Mouse (Mus musculus): Measurements from ENCODE around the gene Pxylp1.
"Not testable (repeated sequence)": the region's sequence is repeated elsewhere in the genome, so short reads cannot be mapped to it uniquely, and the experiment has no call there.

The Pxylp1 gene

DNA sequence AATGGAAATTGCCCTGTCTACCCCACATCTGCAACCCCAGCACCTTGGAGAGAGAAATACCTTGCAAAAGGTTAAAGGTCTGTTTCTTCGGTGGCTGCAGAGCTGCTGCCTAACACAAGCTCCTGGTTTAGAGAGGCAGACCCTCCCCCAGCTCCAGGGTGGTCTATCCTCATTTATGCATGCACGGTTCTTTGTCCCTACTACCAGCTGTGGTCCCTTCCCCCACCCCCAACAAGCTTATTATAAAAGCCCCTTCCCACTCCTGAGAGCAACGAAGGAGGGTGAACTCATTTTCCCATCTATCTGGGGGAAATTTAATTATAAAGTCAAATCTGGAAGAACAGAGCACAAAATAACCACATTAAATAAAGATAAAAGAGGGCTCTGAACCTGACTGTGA, at the start of gene Pxylp1:
Gene Pxylp1, minus strand, starts transcription at position 124 of the 400 bp plus-strand sequence.
- no peak for DNase-seq (ENCODE audit: low spot score)

GRCm38 (mm10) chr9:96938887-96939286, 46.4 kb upstream of the Pxylp1 start:
- DNase-seq (ENCODE audit: low spot score), result no peak

GRCm38 (mm10) chr9:96936427-96936826, 44.0 kb upstream of the Pxylp1 start:
- not testable (repeated sequence) for DNase-seq (ENCODE audit: low spot score)

GRCm38 (mm10) chr9:96935556-96936300, 43.3 kb upstream of the Pxylp1 start:
- no peak for DNase-seq (ENCODE audit: low spot score)

DNA sequence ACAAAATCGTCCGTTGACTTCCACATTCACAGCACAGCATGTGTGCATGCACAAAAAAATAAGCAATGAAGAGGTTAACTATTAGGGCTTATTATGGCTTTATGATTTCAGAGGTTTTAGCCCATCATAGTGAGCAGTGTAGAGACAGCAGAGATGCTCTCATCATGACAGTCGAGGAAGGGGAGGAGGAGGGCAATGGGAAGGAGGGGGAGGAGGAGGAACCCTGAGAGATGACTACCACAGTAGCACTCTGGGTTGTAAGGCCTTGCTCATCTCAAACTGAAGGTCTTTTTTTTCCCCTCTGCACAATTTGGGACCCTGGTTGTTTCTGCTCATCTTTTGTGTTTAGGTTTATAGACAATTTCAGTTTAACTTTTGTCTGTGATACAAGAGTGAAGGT, 42.3 kb upstream of the Pxylp1 start:
- no peak for DNase-seq (ENCODE audit: low spot score)

GRCm38 (mm10) chr9:96932751-96933150, 40.3 kb upstream of the Pxylp1 start:
- DNase-seq (ENCODE audit: low spot score), result no peak

GRCm38 (mm10) chr9:96923577-96924316, 31.3 kb upstream of the Pxylp1 start:
- no peak for DNase-seq (ENCODE audit: low spot score)

DNA sequence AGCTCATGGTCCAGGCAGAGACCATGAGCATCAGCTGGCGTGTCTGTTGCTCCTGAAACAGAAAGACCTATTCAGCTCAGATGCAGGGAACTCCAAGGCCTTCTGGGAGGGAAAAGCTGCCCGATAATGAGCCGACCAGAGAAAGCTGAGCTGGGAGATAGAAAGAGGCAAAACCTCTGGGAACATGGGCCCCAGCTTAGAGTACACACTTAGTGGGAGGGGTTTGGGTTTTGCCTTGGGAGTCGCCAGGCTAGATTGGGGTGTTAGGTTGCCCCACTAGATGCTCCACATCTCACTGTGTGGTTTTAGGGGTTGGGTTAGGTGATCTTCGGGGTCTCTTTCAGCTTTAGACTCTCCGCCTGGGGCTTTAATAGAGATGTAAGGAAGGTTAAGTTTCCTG, 30.6 kb upstream of the Pxylp1 start:
- DNase-seq (ENCODE audit: low spot score), result no peak

DNA sequence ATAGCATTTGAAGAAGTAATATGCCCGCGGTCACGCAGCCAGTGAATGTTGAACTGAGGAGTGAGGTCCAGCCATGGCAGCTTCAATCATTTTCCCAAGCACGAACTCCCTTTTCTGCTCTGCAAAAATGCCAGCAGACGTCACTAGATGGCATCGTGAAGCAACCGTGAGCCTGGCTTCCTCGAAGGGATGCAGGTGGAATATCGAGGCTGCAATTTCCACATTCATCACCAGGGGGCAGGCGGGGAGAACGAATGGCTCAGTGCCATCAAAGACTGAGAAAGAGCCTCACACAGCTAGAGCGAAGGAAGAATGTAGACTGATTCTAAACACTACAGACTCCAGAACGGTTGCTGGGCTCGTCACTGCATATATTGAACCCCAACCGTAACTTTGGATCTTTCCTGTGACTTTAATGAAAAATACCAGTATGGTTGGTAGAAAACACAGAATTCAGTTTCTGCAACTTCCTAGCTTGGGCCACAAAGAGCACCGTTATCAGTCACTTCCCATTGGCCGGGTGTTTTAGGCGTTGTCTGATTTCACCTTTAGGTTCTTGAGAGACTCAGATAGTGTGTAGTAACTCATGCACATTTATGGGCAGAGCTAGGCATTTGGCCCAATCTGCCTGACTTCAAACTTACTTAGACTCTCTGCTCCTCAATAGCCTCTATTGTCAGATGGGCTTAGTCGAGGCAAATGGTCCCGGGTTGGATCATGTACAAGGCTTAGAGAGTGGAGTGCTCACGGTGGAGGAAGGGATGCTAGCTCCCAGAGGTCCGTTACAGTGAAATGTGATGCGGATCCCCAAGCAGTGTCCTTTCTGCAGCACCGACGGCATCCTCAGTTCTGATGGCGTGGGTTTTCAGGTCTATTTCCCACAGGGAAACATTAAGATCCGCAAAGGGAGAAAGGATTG, 24.4 kb upstream of the Pxylp1 start:
- peak; percentile 95 for DNase-seq (ENCODE audit: low spot score)

DNA sequence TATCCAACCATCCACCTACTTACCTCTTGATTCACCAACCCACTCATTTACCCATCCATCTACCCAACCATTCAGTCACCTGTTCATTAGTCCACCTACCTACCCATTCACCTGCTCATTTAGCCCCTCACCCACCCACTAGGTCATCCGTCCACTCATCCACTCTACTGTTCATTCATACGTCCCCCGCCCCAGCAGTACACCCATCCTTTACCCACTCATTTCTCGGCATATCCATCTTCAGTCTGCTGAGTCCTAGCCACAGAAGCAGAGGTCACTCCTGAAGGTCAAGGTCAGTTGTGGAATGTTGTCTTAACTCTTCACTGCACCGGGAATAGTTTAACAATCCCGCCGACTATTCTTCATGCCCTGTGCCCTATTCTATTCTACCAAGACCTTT, 23.6 kb upstream of the Pxylp1 start:
- DNase-seq (ENCODE audit: low spot score), result no peak

DNA sequence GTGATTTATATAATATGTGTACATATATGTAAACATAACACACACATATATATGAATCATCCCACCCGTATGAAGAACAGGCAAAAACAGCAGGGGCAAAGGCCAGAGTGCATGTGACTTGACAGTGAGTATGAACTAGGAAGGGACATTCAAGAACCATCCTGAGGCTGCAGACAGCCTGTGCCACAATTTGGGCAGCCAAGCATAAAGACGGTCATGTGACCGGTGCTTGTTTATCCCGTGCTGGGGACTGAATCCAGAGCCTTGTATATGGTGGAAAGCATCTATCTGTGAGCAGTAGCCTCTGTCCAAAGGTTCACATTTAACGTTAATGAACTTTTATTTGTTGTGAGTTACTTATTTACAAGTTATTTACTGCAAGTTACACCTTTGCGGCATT, 22.4 kb upstream of the Pxylp1 start:
- DNase-seq (ENCODE audit: low spot score), result no peak

- DNase-seq (ENCODE audit: low spot score), result no peak
Observed at GRCm38 (mm10) chr9:96914005-96914404, 21.5 kb upstream of the Pxylp1 start.

GRCm38 (mm10) chr9:96909503-96909902, 17.0 kb upstream of the Pxylp1 start:
- DNase-seq (ENCODE audit: low spot score), result no peak

DNA sequence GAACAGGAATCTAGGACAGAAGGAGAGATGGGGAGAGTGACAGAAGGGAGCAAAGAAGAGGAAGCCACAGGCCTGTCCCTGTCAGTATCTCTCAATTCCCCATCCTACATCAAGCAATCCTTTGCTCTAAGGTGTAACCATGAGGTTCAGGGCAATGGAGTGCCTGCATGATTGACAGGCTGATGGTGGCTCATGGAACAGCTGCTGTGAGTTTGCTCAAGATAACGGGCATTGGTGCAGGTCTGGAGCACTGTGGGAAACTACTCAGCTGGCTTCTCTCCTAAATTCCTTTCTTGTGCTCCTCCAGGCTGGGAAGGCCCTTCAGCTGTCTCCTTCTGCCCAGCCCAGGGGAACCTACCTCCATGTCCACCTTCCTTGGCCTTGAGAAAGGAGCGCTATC, 16.3 kb upstream of the Pxylp1 start:
- no peak for DNase-seq (ENCODE audit: low spot score)

DNA sequence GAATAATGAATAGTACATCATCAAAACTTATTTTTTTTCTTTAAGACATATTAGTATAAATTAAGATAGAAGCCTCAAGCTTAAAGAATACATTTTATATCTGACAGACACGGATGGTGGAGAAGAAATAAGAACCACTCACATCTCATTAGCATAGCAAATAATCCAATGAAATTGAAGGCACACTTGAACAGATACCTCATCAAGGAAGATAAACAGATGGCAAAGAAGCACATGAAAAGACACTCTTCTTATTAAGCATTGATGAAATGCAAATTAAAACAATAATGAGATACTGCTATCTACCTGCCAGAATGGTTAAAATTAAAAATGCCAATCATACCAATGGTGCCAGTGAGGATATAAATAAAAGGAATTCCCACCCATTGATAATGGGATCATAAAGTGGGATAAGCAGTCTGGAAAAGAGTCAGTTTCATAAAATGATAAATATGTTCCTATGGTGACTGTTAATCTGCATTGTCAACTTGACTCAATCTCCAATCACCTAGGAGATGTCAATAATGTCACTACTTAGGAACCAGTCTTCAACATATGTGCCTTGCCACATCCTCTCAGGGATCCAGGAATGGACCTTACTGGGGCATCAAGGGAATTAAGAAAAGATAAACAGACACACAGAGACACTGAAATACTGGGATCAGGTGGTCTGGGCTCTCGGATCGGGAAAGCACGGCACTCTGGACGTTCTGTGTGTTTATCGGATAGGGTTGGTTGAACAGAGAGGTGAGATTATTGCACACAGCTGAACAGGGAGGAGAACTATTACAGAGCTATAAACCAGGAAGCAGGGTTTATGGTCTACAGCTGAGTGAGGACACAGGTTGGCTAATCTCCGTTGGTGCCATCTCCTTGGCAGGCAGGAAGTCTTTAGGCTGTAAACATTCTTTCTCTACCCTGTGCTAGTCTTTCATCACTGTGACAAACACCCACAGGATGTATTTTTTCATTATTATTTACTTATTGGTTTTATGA, 12.2 kb upstream of the Pxylp1 start:
- DNase-seq (ENCODE audit: low spot score), result no peak

GRCm38 (mm10) chr9:96899717-96900116, 7.2 kb upstream of the Pxylp1 start:
- no peak for DNase-seq (ENCODE audit: low spot score)

DNA sequence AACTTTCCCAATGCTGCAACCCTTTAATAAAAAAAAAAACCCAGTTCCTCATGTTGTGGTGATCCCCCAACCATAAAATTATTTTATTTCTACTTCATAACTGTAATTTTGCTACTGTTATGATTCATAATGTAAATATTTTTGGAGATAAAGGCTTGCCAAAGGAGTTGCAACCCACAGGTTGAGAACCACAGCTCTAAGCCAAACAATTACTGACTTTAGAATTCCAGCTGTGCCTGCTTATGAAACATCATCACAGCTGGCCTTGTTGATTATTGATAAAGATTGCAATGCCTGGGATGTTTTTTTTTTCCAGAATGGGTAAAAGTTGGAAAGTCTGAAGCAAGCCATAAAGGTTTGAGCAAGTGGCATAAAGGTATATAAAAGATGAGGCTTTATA, 6.5 kb upstream of the Pxylp1 start:
- no peak for DNase-seq (ENCODE audit: low spot score)

- DNase-seq (ENCODE audit: low spot score), result no peak
Observed at GRCm38 (mm10) chr9:96896690-96897089, 4.2 kb upstream of the Pxylp1 start.

- no peak for DNase-seq (ENCODE audit: low spot score)
Observed at GRCm38 (mm10) chr9:96893582-96893981, 1.1 kb upstream of the Pxylp1 start.

GRCm38 (mm10) chr9:96891341-96892330, 833 bp downstream of the Pxylp1 start:
- DNase-seq (ENCODE audit: low spot score), result no peak
